Mouse (Mus musculus): ENCODE results near the gene Ift43. TPM values are rescaled to one million over a fixed set of nuclear protein-coding genes. Genes with fewer than 3 reads are reported as not detected.
A peak's percentile ranks its signal among the peaks of the same experiment; 100 is the strongest.

The Ift43 gene
- polyA plus RNA-seq, 1 experiment from 2014 or later = 76.1 TPM

DNA sequence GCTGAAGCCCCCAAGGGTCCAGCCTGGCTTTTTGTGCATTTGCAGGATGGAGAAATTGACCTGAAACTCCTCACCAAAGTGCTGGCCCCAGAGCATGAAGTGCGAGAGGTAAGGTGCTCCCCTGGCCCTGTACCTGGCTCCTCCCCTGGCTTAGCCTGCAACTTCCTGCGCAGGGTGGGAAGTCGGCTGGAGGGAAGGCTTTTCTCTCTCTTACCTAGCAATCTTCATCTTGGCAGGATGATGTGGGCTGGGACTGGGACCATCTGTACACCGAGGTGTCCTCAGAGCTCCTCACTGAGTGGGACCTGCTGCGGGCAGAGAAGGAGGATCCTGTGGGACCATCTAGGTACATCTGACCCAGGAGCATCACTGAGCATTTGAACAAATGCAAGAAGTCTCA, 79.6 kb downstream of the Ift43 start:
- no peaks in the 10 kb centered on the region for H3K9me3 ChIP-seq (replicated peaks)
- H3K27ac ChIP-seq = no peak overlapping the region
- 85% methylated on average over 5 of the region's 5 CpGs for WGBS
- no peak overlapping the region for H3K9ac ChIP-seq
- H3K36me3 ChIP-seq = no peaks in the 10 kb centered on the region; the same call in 1 of the 2 replicates
- H3K4me3 ChIP-seq (replicated peaks) = no peak overlapping the region
- no peaks in the 10 kb centered on the region for H3K27me3 ChIP-seq
- no peak overlapping the region for H3K4me2 ChIP-seq
- peaks cover 31% of the 10 kb centered on the region for H3K4me1 ChIP-seq
- no peak for ATAC-seq (replicated peaks; ENCODE audit: low FRiP score)

DNA sequence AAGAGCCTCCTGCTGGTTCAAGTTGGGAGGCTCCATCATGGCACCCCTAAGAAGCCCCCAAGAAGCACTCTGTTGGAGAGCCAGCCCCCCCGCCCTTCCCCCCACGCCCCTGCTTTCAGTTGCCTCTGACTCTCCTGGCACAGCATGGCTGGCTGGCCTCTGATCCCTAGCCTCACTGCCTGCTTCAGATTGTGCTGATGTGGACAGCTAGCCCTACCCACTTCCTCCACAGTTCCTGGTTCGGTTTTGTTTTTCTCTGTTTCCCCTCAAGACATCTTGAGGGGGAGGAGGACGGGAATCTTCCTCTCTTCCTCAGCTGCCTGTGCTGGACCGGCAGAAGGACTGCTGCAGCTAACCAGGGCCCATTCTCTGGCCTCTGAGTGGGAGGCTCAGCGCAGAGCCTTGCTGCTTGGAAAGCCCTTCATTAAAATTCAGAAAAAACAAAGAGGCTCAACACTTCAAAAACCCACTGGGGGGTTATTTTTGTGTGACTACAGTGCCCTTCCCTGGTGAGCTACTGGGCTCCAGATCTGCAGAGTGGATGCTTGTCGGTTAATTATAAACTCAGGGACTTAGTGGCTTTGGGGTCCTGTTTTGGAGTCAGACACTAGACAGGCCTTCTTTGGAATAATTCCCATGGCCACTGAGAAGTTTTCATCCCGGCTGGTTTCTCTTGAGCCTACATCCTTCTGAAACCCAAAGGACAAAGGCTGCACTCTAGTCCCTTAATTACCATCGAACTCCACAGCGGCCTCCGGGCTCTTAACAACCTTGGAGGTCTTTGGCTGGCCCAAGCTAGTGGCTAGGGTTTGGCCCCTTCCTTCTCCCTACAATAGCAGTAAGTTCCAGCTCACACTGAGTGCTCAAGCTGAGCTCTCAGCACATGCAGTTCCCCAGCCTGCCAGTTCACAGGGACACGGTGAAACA, 80.8 kb downstream of the Ift43 start:
- 25% methylated on average over 12 of the region's 12 CpGs for WGBS
- no peaks in the 10 kb centered on the region for H3K9me3 ChIP-seq (replicated peaks)
- H3K4me3 ChIP-seq (replicated peaks) = no peak overlapping the region
- no peak overlapping the region for H3K9ac ChIP-seq
- H3K27me3 ChIP-seq = no peaks in the 10 kb centered on the region
- peak; percentile 29; the same call in 1 of the 2 replicates for ATAC-seq (replicated peaks; ENCODE audit: low FRiP score)
- peak overlapping the region; percentile 7 for H3K27ac ChIP-seq
- no peak overlapping the region for H3K4me2 ChIP-seq
- peaks cover 21% of the 10 kb centered on the region for H3K4me1 ChIP-seq
- H3K36me3 ChIP-seq = no peaks in the 10 kb centered on the region; the same call in 1 of the 2 replicates

DNA sequence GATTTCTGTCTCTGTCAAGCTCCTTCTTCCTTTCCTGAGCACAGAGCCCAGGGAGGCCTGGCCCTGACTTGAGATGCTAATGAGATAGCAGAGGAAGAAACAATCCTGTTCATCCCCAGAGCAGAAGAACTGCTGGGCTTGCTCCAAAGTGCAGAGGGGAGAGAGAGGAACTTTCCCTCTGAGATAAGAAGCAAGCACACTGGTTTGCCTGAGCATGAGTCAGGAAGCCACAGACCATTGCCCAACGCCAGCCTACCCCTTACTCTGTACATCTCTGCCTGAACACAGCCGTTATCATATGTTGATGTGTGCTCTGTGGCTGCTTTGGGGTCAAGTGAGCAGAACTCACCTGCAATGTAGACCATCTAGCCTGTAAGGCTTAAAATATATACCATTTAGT, 83.9 kb downstream of the Ift43 start:
- H3K27ac ChIP-seq = no peak overlapping the region
- no peak for ATAC-seq (replicated peaks; ENCODE audit: low FRiP score)
- H3K36me3 ChIP-seq = no peaks in the 10 kb centered on the region; the same call in 1 of the 2 replicates
- no peak overlapping the region for H3K4me3 ChIP-seq (replicated peaks)
- no peaks in the 10 kb centered on the region for H3K9me3 ChIP-seq (replicated peaks)
- no peak overlapping the region for H3K9ac ChIP-seq
- no peak overlapping the region for H3K4me2 ChIP-seq
- WGBS = 55% methylated on average over 2 of the region's 2 CpGs
- peaks cover 12% of the 10 kb centered on the region for H3K4me1 ChIP-seq
- no peaks in the 10 kb centered on the region for H3K27me3 ChIP-seq

DNA sequence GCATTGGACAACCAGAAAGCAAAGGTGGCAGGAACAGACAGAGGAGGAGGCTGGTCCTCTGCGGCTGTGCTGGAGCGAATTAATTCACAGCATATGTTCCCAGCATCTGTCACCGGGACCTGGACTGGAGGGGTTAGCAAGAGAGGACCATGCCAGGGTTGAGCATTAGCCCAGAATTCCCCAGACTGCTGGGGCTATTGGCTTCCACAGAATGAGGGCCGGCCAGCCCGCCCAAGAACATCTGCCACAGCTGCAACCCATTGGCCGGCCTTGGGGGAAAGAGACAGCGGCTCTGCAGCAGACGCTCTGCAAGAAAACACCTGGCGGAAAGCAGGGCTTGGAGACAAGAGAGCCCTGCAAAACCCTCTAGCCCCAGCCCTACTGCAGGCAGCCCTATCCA, 84.7 kb downstream of the Ift43 start:
- Histone ChIP-seq H3K4me2 (no peak overlapping the region), H3K9me3 (replicated peaks) (no peaks in the 10 kb centered on the region), H3K4me1 (peaks cover 12% of the 10 kb centered on the region), H3K27ac (no peak overlapping the region), H3K4me3 (replicated peaks) (no peak overlapping the region), H3K36me3 (no peaks in the 10 kb centered on the region), H3K9ac (no peak overlapping the region), H3K27me3 (no peaks in the 10 kb centered on the region)
- whole genome bisulfite sequencing = 33% methylated on average over 9 of the region's 9 CpGs
- ATAC-seq (replicated peaks; ENCODE audit: low FRiP score) = no peak

DNA sequence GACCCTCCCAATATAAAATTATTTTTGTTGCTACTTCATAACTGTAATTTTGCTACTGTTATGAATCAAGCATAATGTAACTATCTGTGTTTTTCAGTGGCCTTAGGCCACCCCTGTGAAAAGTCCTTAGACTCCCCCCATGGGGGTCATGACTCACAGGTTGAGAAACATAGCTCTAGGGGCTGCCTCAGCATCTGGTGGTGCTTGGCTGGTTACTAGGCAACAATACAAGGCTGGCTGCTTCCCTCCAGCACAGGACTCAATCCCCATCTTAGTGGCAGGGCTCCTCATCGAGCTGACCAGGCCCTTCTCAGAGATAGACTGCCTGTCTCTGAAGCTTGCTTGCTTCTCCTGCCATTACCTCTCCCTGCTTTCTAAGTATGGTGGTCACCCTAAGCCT, 86.4 kb downstream of the Ift43 start:
- H3K9me3 ChIP-seq (replicated peaks) = no peaks in the 10 kb centered on the region
- no peak overlapping the region for H3K9ac ChIP-seq
- no peak overlapping the region for H3K4me3 ChIP-seq (replicated peaks)
- H3K4me2 ChIP-seq = no peak overlapping the region
- 29% methylated on average over 1 of the region's 1 CpGs for WGBS
- H3K36me3 ChIP-seq = no peaks in the 10 kb centered on the region
- no peak for ATAC-seq (replicated peaks; ENCODE audit: low FRiP score)
- no peaks in the 10 kb centered on the region for H3K27me3 ChIP-seq
- no peak overlapping the region for H3K27ac ChIP-seq
- no peaks in the 10 kb centered on the region; the same call in 1 of the 2 replicates for H3K4me1 ChIP-seq

DNA sequence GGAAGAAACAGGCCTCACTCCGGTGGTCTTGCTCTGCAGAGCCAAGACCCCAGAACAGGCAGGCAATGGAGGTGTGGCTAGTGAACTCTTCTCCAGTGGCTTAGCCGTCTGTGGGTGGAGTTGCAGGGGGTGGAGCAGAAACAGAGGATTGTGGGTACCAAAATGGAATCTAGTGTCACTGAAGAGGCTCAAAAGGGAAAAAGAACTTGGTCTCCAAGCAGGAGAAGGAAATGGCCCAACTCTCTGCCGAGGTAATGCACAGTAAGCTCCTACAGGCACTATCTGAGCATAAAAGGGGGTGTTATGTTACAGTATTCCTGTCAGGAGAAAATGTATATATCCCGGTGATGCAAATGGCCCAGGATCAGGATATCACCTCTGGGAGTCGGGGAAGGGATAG, 86.9 kb downstream of the Ift43 start:
- no peak for ATAC-seq (replicated peaks; ENCODE audit: low FRiP score)
- no peak overlapping the region for H3K4me2 ChIP-seq
- no peak overlapping the region for H3K9ac ChIP-seq
- no peak overlapping the region for H3K27ac ChIP-seq
- no peaks in the 10 kb centered on the region for H3K36me3 ChIP-seq
- no peaks in the 10 kb centered on the region for H3K27me3 ChIP-seq
- 58% methylated on average over 5 of the region's 5 CpGs for WGBS
- no peaks in the 10 kb centered on the region for H3K9me3 ChIP-seq (replicated peaks)
- no peaks in the 10 kb centered on the region for H3K4me1 ChIP-seq
- H3K4me3 ChIP-seq (replicated peaks) = no peak overlapping the region

DNA sequence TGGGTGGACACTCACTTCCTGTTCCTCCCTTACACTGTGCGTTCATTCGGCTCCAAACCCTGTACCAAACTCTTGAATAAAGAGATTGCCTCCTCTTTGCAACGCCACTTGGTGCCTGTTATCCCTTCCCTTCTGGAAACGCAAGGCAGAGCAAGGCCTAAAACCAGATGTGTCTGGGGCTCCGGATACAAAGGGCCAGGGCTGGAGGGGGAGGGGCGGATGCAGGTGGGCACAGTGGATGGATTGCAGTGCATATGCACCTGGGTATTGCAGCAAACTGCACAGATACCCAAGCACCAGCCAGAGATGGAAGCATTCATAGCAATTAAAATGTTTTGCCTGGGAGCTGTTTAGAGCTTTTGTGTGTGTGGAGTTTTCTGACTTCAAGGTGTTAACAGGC, 91.0 kb downstream of the Ift43 start:
- H3K4me1 ChIP-seq = peaks cover 19% of the 10 kb centered on the region
- no peak overlapping the region for H3K4me3 ChIP-seq (replicated peaks)
- no peaks in the 10 kb centered on the region for H3K36me3 ChIP-seq
- H3K27ac ChIP-seq = no peak overlapping the region
- 0 out of 2 replicates have a peak, but pooled peaks cover 8% of the 10 kb centered on the region for H3K27me3 ChIP-seq
- WGBS = 41% methylated on average over 6 of the region's 6 CpGs
- H3K9ac ChIP-seq = no peak overlapping the region
- ATAC-seq (replicated peaks; ENCODE audit: low FRiP score) = no peak
- no peak overlapping the region for H3K4me2 ChIP-seq
- H3K9me3 ChIP-seq (replicated peaks) = no peaks in the 10 kb centered on the region

DNA sequence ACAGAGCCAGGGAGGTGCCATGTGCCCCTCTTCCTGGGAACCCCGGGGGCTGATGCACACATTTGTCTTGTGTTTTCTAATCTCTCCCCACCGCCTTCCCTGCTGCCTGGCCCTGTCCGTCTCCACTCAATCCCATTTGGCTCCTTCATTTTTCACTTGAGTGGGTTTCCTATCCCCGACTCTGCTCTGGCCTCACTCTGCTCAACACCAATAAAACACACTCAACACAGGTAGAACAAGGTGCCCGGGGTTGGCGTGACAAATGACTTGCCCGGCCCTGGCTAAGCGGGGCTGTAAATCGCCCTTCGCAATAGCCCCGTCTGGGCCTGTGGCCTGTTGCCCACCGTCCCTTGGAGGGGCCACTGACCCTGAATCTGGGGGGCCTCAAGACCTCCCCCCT, 92.0 kb downstream of the Ift43 start:
- Histone ChIP-seq H3K27ac (no peak overlapping the region), H3K27me3 (0 out of 2 replicates have a peak, but pooled peaks cover 8% of the 10 kb centered on the region), H3K4me3 (replicated peaks) (no peak overlapping the region), H3K4me2 (no peak overlapping the region), H3K9ac (no peak overlapping the region), H3K9me3 (replicated peaks) (no peaks in the 10 kb centered on the region), H3K4me1 (peaks cover 19% of the 10 kb centered on the region), H3K36me3 (no peaks in the 10 kb centered on the region)
- WGBS = 31% methylated on average over 12 of the region's 12 CpGs
- peak; percentile 60; the same call in 1 of the 2 replicates for ATAC-seq (replicated peaks; ENCODE audit: low FRiP score)

DNA sequence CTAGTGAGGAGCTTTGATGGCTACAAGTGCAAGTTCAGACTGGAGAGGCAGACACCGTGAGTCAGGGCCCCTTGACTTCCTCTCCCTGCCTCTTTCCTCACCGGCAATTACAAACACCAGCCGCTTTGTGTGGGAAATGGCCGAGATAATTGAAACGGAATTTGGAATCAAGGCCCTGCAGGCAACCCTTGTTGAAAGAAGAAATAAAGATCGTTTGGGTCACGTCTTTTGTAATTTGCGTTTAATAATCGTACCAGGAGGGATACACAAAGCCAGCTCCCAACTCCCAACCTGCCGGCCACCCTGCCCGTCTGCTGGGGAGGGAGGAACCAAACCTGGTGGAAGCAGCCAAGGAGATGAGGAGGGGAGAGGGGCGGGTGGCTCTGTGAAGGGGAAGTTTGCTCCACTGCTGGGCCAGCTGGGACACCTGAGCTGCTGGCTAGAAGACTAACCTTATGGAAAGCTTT, 93.2 kb downstream of the Ift43 start:
- no peak for ATAC-seq (replicated peaks; ENCODE audit: low FRiP score)
- Histone ChIP-seq H3K9ac (no peak overlapping the region), H3K27ac (peak overlapping the region; percentile 60), H3K4me2 (peak overlapping the region; percentile 24; the same call in 1 of the 2 replicates), H3K9me3 (replicated peaks) (no peaks in the 10 kb centered on the region), H3K36me3 (no peaks in the 10 kb centered on the region), H3K4me1 (peaks cover 19% of the 10 kb centered on the region), H3K27me3 (0 out of 2 replicates have a peak, but pooled peaks cover 8% of the 10 kb centered on the region), H3K4me3 (replicated peaks) (no peak overlapping the region)
- 16% methylated on average over 12 of the region's 12 CpGs for WGBS

DNA sequence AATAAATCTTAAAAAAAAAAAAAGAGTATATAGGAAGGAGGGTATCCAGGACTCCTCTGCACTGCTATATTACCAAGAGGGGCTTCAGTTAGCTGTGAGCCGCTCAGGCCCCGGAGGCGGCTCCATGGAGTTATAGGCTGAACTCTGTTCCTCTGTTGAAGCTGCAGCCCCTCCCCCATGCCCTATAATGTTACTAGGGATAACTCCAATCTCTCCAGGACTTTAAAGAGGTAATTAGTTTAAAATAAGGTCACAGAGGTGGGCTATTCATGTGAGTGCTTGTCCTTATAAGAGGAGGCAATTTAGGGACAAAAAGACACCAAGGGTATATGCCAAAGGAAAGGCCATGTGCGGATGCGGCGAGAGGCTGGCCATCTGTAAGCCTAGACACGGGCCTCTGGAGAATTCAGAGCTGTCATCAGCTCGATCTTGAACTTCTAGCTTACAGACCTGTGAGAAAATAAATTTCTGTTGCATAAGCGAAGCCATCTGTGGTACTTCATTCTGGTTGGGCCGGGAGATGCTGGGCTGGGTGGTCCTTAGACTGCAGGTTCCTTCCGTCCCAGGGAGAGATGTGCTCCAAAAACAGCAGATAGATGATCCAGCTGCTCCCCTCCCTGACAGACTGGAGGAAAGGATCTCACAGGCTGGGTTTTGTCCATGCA, 94.5 kb downstream of the Ift43 start:
- peaks cover 19% of the 10 kb centered on the region for H3K4me1 ChIP-seq
- no peak overlapping the region for H3K4me2 ChIP-seq
- no peak overlapping the region for H3K9ac ChIP-seq
- H3K36me3 ChIP-seq = no peaks in the 10 kb centered on the region
- H3K4me3 ChIP-seq (replicated peaks) = no peak overlapping the region
- ATAC-seq (replicated peaks; ENCODE audit: low FRiP score) = no peak
- 0 out of 2 replicates have a peak, but pooled peaks cover 8% of the 10 kb centered on the region for H3K27me3 ChIP-seq
- WGBS = 64% methylated on average over 11 of the region's 11 CpGs
- no peaks in the 10 kb centered on the region for H3K9me3 ChIP-seq (replicated peaks)
- H3K27ac ChIP-seq = no peak overlapping the region

DNA sequence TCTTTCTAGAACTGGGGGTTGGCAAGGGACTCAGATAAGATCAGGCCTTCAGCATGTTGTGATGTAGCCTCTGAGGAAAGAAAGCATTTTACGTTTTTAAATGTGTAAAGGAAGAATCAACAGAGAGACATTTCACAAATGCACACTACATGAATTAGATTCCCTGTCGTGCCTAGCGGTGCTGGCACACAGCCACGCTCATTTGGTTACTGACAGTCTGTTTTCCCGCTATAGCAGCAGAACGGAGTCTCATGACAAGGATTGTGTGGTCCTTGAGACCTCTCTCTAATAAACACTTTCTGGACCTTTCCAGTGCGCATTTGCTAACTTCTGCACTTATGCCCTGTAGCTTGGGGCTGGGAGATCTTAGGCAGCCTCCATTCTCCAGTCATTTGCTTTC, 96.9 kb downstream of the Ift43 start:
- Histone ChIP-seq H3K9me3 (replicated peaks) (no peaks in the 10 kb centered on the region), H3K27me3 (0 out of 2 replicates have a peak, but pooled peaks cover 8% of the 10 kb centered on the region), H3K4me3 (replicated peaks) (no peak overlapping the region), H3K27ac (no peak overlapping the region), H3K9ac (no peak overlapping the region), H3K4me1 (peaks cover 19% of the 10 kb centered on the region), H3K4me2 (no peak overlapping the region), H3K36me3 (no peaks in the 10 kb centered on the region)
- WGBS = 64% methylated on average over 7 of the region's 7 CpGs
- no peak for ATAC-seq (replicated peaks; ENCODE audit: low FRiP score)

DNA sequence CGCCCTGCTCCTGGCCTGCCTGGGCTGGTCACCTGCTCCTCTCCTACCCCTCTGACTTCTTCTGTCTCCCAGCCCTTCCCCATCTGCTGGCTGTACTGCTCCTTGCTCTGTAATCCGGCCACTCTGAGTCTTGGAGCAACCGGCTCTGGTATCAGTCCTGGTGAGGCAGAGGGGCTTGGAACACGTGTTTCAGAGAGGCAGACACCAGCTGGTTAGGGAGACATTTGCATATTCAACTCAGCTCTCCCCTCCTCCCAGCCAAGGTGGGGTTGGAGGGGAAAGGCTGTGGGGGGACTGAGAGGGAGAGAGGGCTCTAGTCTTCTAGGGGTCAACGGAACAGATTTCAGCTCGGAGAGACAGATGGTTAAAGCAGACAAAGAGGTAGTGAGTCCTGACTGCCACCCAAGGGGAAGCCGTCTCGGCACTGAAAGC, 99.0 kb downstream of the Ift43 start:
- no peak overlapping the region for H3K4me2 ChIP-seq
- H3K9me3 ChIP-seq (replicated peaks) = no peaks in the 10 kb centered on the region
- WGBS = 22% methylated on average over 8 of the region's 8 CpGs
- H3K4me1 ChIP-seq = peaks cover 4% of the 10 kb centered on the region; the same call in 1 of the 2 replicates
- no peak overlapping the region for H3K9ac ChIP-seq
- no peaks in the 10 kb centered on the region for H3K36me3 ChIP-seq
- H3K4me3 ChIP-seq (replicated peaks) = no peak overlapping the region
- no peaks in the 10 kb centered on the region for H3K27me3 ChIP-seq
- H3K27ac ChIP-seq = no peak overlapping the region
- no peak for ATAC-seq (replicated peaks; ENCODE audit: low FRiP score)

Data from kidney, embryonic 15.5 days (tissue).